Mouse (Mus musculus) ES-CJ7 (cell line): Measurements from ENCODE around the gene Tmem9b.

Experiments used
- DNase-seq: peaks from one replicate; pipeline ENCODE4 v3.0.0; 2011; ENCODE audit warnings: low read depth, low spot score

Tmem9b gene

DNA sequence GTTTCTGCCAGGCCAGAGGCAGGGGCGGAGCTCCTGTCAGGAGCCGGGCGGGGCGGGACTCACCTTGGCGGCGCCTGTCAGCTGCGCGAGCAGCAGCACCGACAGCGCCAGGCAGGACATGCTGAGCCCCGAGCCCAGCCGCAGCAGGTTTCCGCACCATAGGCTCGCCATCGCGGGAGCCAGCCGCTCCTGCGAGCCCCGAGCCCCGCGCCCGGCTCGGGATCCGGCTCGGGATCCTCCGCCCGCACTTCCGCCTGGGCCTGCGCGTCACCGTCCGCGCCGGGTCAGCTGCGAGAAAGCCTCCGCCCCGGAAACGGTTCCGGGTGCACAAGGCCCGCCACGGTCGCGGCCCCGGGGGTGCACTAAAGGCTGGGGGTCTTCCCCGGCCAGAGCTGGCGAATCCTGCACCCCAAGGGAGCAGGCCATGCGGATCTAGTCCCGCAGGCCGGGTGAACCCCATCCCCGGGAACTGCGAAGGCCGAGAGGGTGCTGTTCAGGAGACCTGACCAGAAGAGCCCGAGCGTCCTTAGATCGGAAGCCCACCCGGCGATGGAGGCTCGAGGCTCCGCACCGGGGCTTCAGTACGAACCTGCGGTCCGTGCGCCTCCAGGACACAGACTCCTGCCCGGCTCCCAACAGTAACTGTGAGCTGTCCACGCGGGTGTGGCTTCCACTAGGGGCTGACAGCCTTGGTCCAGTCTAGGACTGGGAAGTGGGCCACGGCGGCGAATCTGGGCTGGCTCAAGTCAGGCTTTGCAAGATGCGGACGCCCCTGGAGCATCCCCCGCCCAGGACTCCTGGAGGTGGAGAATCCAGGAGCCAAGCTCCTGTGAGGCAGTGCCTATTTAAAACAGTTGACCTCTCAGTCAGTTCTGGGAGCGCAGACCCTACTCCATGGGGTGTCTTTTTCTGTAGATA is at the start of gene Tmem9b:
Gene Tmem9b, minus strand, starts transcription at position 868 of the 918 bp plus-strand sequence.
- DNase-seq: peak; percentile 16

DNA sequence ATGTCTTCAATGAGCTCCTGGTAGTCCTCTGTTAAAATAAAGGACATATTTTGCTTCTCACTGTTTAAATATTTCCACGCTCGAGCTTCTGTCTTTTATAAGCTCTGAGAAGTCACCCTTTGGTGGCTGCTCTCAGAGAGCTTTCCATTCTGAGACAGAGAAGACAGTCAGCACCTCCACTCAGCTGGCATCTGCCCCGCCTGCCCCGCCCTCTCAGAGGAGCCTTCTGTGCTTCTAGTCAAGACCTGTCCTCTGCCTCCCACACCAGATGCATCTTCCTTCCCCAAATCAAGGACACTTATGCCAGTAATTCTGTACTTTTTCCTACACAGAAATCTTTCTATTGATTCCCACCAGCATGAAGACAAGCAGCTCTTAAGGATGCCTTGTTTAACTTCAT is 48.0 kb upstream of the Tmem9b start:
- no peak for DNase-seq

- no peak for DNase-seq
Observed at GRCm38 (mm10) chr7:109799168-109799567, 46.5 kb upstream of the Tmem9b start.

DNA sequence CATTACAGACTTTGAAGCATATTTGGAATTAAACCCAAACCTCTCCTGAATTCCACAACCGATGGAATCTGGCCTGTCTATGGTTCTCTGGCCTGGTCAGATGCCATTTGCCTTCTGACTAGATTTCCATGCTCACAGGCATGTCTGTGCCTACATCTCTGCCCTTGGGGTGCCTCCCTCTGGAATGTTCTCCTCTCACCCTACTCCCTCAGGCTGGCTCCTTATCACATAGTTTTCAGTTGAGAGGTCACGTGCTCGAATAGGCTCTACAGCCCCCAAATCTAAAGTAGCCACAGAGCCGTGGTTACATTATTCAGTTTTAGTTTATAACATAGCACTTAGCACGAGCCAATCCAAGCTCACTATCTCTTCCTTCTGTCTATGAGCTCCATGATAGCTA is 42.9 kb upstream of the Tmem9b start:
- no peak for DNase-seq

GRCm38 (mm10) chr7:109794556-109794955 is 41.9 kb upstream of the Tmem9b start:
- DNase-seq: no peak

GRCm38 (mm10) chr7:109792759-109793158 is 40.1 kb upstream of the Tmem9b start:
- DNase-seq: peak; percentile 78

DNA sequence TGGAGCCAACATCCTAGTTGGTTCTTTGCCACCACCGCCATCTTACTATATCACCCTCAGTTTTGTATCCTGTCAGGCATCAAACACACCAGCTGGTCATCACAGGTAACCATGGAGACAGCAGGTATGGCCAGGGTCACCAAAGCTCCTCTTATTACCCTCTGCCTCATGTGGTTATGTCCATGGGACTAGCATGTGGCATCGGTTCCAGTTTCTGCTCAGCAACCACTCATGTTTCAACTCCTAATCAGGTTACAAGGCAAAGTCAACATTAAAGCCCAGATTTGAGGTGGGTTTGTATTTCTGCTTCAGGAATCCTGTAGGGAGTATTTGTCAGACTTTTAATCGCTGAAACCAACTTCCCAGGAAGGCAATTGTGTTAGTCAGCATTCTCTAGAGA is 38.1 kb upstream of the Tmem9b start:
- no peak for DNase-seq

DNA sequence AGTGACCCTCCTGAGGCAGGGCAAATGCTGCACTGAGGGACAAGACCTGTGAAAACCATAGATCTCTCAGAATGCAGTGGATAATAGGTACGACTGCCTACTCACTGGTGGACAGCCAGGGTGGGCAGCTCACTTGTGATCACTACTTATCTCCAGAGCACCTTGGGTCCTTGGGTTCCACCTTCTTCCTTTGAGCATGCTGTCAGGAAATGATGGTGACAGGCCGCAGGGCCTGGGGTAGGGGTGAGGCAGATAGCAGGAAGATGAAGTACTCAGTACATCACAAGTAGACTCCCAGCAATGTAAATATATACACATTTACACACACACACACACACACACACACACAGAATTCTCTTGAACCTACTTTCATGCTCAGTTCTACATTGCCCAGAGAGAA is 35.2 kb upstream of the Tmem9b start:
- DNase-seq: no peak

DNA sequence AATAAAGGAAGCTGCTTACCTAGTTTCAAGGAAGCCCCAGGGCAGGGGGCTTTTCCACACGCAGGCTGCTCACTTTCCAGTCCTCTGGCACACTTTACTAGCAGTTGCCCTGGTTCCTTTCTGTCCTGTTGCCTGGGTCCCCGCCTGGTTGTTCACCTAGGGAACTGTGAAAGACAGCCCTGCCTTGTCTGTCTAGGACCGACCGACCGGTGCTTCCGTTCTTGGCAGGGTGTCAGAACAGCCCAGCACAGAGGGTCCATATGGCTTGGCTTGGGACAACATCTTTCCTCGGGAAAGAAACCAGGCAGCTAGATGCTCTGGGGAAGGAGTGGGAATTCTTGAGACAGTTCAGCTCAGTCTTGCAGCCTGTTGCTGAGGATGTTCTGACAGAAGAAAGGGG is 30.6 kb upstream of the Tmem9b start:
- no peak for DNase-seq

- DNase-seq: peak; percentile 77
Observed at GRCm38 (mm10) chr7:109781470-109782203, 29.0 kb upstream of the Tmem9b start, which contains the start of gene Nrip3. Gene Nrip3, minus strand, starts transcription at chr7:109782025.

DNA sequence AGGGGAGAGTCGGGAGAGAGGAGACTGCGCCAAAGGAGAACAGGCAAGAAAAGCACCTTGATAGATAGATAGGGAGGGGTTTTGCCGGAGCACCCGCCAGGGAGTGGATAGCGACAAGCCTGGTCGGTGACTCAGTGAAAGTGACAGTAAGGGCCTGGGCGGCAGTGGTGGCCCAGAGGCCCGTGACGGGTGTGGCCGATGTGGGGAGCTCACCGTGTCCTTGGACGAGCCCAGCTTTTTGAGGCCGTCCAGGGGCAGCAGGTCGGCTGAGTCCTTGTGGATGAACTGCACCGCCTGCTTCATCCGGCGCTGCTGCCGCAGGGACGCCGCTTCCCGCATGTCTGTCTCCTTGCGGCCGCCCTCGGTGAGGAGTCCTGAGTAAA is 28.4 kb upstream of the Tmem9b start:
- no peak for DNase-seq

DNA sequence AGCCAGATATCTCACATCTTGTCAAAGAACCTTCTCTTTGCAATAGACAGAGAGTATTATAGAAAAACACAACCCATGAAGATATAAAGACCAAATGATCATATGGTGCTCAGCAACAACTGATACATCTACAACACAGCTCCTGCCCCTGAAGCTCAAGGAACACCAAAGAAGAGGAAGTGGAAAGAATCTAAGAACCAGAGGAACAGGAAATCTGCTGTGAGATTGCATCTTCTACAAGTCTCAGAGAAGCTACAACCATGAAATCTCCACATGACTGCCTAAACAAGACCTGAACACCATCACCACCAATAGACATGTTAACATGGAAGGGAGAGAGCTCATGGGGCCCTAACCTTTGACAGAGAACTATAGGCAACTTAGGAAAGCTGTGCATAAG is 19.6 kb upstream of the Tmem9b start:
- DNase-seq: no peak

DNA sequence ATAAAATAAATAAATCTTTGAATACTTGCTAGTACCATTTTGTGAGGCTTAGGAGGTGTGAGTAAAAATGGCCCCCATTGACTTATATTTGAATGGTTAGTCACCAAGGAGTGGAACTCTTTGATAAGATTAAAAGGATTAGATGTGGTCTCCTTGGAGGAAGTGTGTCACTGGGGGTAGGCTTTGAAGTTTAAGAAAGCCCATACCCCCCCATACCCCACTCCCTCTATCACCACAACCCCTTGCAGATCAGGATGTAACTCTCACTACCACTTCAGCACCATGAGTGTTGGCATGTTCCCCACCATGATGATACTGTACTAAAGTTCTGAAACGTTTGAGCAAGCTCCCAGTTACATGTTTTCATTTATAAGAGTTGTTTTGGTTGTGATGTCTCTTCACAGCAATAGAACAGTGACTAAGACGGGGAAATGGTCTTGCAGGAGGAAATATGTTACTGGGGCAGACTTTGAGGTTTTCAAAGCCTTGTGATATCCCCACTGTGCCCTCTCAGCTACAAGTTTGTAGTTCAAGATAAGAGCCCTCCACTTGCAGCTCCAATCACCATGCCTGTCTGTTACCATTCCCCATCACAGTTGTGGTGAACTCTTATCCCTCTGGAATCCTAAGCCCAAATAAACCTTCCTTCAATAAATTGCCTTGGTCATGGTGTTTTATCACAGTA is 16.2 kb upstream of the Tmem9b start:
- no peak for DNase-seq

GRCm38 (mm10) chr7:109767575-109768350 is 15.1 kb upstream of the Tmem9b start:
- no peak for DNase-seq

GRCm38 (mm10) chr7:109764009-109764408 is 11.3 kb upstream of the Tmem9b start:
- no peak for DNase-seq

- no peak for DNase-seq
Observed at GRCm38 (mm10) chr7:109756291-109756690, 3.6 kb upstream of the Tmem9b start.

DNA sequence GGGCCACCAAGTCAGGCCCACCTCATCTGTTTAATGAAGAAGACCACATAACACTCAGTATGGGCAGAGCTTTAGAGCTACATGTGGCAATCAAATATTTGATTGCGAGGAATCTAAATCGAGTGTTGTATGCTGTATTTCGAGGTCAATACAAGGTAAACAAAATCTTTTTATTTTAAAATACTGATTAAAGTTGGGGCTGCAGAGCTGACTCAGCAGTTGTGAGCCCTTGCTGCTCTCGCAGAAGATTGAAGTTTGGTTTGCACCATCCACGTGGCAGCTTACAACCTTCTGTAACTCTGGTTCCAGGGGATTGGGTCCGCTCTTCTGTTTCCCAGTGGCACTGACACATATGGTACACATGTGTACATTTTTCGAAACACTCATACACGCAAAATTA is 1.4 kb upstream of the Tmem9b start:
- no peak for DNase-seq

- DNase-seq: no peak
Observed at GRCm38 (mm10) chr7:109751427-109752007, 1.2 kb downstream of the Tmem9b start.

DNA sequence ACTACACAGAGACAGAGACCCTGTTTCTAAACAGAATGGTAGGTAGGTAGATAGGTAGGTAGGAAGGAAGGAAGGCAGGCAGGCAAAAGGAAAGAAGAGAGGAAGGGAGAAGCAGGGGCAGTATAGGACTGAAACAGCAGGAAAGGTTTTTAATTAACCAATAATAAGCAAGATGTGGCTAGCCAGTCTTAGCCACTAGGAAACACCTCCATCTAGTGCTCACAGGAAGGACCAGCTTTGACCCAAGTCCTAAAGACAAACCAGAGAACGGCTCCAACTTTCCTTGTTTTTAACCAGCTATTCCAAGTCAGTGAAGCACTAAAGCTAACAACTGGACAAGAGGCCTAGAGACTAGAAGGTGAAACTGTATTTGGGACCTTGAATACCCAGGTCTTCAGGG is 4.9 kb downstream of the Tmem9b start:
- DNase-seq: no peak

DNA sequence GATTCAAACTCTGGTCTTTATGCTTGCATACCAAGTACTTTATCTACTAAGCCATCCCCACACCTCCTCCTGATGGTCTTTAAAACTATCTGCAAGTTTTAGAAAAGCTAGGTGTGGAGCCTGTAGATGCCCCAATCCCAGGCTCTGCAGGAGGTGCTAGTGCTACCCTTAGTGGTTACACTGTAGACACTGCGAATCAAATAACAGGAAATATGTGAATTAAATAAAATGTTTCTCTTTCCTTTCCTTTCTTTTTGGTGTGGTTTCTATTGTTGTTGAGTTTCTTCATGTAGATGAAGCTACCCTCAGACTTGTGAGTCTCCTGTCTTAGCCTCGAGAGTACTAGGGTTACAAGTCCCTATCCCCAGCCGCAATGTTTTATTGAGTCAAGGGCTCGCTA is 11.0 kb downstream of the Tmem9b start:
- DNase-seq: no peak

DNA sequence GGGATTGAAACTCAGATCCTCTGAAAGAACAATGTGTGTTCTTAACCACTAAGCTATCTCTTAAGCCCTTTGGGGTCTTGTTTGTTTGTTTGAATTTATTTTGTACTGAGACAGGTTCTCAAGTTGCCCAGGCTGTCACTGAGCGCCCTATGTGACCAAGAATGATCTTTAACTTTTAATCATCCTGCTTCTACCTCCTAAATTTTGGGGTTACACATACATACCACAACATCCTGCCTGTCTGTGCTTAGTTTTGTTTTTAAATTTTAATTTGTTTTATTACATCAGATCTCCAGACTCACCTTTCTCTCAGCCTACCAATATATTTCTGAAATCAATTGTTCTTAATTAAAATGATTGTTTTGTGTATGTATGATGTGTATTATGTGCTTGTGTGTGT is 11.6 kb downstream of the Tmem9b start:
- DNase-seq: no peak
